Mouse (Mus musculus): ENCODE data around the gene Ralbp1. TPM values are rescaled to one million over a fixed set of nuclear protein-coding genes. Genes with fewer than 3 reads are reported as not detected.
A peak's percentile ranks its signal among the peaks of the same experiment; 100 is the strongest.

Ralbp1 gene
- polyA plus RNA-seq, 1 experiment from 2014 or later: 94.9 TPM

DNA sequence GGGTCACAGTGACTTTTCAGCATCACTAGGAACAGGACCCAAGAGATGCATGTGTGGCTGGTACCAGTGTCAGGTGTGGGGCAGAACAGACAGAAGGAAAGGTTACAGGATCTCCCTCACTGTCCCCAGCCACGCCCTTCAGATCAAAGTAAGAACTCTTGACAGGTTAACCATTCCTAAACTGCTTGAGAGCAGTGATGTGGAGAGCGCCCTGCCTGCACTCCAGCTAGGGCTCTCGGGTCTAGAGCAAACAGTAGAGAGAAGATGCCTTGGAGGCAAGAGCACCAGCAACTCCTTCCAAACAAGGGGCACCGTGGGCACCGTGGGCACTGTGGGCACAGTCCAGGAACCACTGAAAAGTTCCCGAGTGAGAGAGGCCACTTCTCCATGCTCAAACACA lies 32.3 kb downstream of the Ralbp1 start:
- DNase-seq (ENCODE audit: low spot score): no peak

DNA sequence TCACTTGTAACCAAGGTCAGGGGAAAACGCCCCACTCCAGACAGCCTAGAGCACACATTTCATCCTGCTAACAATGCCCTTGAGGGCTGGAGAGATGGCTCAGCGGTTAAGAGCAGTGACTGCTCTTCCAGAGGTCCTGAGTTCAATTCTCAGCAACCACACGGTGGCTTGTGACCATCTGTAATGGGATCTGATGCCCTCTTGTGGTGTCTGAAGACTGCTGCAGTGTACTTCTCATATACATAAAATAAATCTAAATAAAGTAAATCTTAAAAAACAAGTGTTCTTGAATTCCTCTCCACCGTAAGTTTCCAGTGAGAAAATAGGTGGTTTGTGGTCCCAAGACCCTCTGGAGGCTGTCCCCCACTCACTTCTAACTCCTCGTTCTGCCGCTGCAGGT lies 33.8 kb downstream of the Ralbp1 start:
- DNase-seq (ENCODE audit: low spot score): peak; percentile 19

DNA sequence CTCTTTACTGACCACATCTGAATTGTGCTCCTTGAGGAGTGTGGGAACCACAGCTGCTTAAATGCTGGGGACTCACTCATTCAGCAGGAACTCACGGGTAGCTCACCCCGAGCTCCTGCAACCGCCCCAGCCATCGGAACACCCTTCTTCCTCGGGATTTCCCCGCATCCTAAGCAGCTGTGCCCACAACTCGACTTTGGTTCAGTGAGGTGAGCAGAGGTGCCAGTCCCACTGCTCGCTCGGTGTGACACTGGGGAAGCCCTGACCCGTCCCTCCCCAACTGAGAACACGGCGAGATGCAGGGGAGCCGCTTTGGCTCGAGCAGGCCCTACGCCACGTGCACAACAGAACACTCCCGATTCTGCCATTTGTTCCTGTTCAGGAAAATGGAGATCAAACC lies 35.1 kb downstream of the Ralbp1 start:
- DNase-seq (ENCODE audit: low spot score): no peak

DNA sequence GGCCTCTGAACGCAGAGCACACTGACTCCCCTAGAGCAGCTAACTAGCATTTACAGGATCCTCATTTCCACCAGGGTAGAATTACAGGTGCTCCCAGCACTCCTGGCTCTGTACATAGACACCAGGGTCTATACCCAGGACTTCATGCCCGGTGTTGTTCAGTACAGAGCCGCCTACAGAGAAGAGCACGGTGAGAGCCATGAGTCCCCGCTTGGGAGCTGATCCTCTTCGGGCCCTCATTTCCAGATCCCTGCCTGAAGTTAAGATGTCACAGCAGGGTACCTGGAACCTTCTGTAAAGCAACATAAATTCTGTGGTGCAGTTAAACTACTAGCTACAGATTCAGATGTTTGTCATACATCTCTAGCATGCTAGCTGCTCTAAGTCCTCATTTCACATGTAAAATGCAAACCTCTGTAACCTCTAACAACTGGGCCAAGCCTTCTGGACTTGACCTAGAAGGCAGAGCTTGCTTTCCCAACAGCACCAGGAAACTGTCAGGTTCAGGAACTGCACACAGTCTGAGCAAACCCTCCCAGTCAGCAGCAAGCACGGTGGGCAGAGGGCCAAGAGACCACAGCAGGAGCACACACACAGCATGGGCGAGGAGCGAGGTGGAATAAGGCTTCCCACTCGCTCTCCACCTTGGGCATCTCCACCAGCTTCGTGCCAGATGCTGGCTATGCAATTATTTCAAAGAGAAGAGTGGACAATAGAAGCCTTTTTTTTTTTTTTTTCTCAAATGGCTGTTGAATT lies 37.7 kb downstream of the Ralbp1 start:
- DNase-seq (ENCODE audit: low spot score): no peak

DNA sequence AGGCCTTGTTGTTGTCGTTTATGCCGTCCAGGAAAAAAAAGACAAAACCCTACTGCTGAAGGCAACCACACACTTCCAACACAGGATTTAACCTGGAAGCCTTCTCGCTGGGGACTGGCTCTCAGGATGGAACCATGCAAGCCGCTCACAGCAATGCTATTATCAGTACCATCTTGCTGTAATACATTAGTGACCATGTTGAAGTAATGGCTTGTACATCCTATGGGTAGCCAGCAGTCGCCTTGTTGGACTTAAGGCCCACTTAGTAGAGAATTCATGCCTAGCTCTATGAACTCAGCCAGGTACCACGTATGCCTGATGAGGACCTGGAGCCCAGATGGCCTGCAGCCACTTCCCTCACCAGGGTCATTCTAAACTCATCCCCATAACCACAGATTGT lies 40.2 kb downstream of the Ralbp1 start:
- no peak for DNase-seq (ENCODE audit: low spot score)

DNA sequence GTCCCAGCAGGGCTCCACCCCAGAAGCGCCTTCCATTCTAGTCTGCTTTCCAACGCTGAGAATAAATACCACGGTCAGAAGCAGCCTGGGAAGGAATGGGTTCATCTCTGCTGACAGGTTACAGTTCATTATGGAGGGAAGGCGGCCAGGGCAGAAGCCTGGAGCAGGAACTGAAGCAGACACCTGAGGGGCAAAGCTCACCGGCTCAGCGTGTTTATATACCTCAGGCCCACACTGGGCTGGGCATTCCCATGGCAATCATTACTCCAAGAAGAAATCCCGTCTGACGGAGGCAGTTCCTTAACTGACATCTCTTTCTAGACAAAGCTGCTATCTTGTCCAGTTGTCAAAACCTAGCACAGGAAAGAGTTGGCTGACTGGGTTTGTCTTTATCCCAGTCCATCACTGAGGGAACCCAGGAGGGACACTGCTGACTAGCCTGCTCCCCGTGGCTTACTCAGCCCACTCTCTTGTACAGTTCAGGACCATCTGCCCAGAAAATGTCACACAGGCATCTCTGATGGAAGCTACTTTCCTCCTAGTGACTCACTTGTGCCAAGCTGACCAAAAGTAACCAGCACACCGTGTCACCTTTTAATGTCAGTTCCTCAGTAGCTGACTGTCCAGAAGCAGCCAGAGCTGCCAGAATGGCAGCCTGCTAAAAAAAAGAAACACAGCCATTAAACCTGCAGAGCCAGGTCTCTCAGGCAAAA lies 42.8 kb downstream of the Ralbp1 start:
- DNase-seq (ENCODE audit: low spot score): no peak

DNA sequence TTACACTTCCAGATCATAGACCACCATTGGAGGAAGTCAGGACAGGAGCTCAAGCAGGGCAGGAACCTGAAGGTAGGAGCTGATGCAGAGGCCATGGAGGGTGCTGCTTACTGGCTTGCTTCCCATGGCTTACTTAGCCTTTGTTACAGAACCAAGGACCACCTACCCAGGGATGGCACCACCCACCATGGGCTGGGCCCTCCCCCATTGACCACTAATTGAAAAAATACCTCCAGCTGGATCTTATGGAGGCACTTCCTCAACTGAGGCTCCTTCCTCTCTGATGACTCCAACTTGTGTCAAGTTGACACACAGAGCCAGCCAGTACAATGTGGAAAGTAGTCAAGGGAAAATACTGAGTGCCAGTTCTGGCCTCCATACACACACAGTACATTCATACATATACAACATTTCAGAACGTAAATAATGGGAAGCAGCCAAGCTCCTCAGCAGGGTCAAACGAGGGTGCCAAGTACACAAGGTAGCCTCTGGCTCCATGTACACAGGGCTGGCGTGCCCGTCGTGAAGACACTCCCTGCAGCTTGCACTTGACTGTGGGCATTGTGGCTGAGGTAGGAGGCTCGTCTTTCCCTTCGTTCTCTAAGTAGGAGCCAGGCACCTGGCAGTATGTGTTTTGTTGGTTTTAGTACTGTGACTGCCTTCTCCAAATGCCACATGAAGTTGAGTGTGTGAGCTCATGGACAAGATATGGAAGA lies 45.9 kb downstream of the Ralbp1 start:
- DNase-seq (ENCODE audit: low spot score): no peak

DNA sequence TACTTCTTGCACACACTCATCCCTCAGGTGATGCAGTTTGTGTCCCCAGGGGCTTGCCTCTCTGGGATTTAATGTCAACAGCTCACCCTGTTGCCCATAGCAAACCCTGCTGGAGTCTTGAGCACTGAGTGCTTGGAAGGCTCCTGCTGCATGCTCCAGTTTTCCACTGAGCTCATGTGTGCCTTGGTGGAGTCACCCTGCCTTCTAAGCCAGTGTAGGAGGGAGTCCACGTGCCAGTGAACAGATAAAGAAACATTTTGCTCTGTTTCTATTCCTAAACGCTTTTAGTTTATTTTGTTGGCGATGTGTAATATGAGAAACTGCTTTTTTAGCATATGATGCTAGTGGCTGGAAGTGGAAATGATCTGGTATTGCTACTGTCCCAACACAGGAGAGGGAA lies 48.9 kb downstream of the Ralbp1 start:
- DNase-seq (ENCODE audit: low spot score): no peak

DNA sequence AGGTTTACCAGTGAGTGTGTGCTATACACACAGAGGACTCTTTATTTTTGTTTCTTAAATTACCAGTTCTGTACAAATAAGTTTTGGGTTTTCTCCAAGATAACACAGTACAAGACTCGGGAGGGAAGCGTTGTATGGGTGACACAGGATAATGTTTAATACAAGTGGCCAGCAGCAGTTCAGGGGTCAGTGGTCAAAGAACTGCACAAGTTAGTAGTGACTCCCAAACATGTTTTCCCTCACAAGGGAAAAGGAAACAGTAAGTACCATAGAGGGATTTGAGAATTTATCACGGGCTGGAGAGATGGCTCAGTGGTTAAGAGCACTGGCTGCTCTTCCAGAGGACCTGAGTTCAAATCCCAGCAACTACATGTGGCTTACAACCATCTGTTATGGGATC lies 51.7 kb downstream of the Ralbp1 start:
- no peak for DNase-seq (ENCODE audit: low spot score)

DNA sequence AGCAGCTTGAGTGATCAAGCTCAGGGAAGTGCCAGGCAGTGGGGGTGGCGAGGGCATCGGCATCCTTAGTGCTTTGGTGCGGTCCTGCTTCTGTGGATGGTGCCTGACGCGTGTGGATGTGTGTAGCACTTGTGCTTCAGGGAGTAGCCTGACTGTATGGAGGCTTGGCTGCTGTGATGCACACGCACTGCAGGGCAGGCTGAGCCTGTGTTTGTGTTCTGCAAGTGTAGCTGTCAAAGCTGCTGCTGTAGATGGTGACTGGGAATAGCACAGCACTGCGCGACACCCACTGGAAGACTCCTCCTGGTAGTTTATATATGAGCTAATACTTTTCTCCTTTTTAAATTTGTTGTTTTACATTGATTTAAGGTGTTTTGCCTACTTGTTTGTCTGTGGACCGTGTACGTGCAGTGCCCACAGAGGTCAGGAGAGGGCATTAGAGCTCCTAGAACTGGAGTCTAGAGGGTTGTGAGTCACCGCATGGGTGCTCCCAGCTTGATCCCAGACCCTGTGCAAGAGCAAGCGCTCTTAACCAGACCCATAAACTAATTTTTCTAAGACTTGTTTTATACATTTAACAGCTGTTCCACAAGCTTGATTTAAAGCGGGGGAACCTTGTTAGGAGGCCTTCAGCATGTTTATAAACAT lies 55.3 kb downstream of the Ralbp1 start:
- no peak for DNase-seq (ENCODE audit: low spot score)

DNA sequence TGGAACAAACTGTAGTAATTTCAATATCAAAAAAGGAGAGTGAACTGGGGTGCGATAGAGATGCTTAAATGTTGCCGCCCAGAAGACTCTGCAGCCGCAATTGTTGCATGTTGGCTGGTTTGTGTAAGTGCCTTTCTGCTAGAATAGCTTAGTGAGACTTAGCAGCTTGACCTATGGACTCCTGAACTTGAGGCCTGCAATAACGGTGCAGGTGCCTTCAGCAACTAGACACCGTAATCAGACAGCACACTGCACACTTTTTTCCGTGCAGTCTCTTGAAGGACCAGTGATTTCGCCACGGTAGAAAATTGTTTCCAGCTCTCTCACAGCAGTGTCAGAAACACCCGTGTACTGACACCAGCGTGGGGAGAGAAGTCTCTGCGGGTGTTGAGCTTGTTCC lies 56.6 kb downstream of the Ralbp1 start:
- no peak for DNase-seq (ENCODE audit: low spot score)

DNA sequence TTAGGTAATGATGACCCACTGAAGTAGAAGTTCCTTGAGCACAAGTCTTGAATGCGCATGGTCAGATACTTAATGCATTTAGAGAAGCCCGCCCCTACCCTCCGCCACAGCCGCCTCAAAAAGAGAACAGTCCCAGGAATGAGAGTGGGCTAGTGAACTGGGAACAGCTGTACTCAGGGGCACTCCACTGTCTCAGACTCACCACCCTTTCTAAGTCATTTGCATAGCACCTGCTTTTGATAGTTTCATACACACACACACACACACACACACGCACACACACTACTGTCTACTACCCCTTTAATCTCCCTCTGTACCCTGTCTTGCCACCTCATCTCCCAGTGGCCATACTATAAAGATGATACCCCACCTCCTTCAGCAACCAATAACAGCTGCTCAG lies 57.7 kb downstream of the Ralbp1 start:
- no peak for DNase-seq (ENCODE audit: low spot score)

DNA sequence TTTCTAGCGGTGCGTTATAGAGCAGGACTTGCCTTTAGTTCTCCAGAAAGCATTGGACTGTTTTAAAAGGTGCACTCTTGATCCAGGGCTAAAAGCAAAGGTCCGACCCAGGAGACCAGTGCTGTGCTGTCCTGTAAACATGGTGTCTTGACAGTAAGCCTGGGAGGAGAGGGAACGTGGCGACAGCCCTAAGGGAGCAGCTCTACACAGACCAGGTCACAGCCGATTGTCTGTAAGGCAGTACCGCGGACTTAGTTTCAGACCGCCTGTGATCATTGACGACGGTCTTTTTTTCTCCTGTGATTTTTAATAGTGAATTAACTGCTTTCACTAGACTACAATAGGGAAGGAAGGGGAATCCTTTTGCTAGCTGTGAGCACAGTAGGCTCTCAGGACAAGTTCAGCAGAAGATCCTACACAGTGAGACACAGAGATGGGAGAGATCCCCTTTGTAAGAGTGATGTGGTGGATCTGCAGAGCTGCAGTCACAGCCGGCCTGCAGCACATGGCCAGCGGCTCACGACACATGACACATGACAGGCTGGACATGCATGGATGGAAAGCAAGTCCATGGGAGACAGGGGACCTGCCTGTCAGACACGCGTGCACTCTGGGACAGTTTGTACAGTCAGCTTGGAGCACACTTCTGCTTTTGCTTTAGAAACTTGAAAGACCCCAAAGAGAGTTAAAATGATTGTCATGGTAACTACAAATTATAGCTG lies 58.3 kb downstream of the Ralbp1 start:
- no peak for DNase-seq (ENCODE audit: low spot score)

DNA sequence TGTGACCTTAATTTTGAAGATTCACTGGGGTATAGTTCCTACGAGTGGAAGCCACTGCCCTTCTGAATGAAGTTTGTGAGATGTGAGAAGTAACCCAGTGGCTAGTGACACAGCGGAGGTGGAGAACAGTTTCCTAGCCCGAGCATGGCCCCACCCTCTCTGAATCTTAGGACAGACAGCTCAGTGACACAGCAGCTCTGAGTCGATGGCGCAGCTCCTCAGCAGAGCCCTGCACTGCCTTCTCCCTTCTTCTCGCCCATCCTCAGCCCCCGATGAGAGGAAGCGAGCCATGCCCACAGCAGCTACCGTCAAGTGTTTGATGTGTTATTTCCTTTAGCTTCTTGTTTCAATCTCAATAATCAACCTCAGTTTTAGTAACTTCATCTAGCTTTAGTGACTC lies 59.3 kb downstream of the Ralbp1 start:
- peak; percentile 24 for DNase-seq (ENCODE audit: low spot score)

DNA sequence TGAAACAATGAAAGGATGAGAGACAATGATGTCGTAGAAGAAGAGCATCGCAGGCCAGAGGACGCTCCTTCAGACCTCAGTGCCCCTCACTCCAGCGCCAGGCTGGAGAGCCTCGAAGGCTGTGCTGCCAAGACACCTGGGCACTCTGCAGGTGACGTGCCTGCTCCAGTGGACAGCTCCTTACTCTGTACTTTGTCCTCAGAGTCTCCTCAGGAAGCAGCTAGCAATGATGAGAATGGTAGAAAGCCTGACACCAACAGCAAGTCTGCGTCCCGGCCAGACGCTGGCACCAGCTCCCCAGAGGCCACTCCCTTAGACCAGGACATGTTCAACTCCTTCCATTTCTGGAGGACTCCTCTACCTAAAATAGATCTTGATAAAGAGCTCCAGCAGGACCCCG lies 61.4 kb downstream of the Ralbp1 start:
- DNase-seq (ENCODE audit: low spot score): no peak

DNA sequence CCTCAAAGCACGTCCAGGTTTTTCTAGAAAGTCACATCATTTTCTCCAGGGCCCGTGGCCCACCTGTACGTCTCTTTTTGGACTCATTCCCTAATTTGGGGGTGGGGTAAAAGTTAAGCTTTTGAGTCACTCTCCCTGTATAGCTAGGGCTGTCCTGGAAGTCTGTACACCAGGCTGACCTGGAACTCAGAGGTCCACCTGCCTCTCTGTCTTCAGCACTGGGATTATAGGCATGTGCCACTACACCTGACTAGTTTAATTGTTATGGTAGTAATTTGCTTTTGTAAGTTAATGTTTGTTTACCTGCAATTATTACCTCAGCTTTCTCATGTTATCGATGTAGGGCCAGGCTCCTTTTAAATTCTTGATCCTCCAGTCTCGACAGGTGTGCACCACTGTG lies 63.2 kb downstream of the Ralbp1 start:
- no peak for DNase-seq (ENCODE audit: low spot score)

DNA sequence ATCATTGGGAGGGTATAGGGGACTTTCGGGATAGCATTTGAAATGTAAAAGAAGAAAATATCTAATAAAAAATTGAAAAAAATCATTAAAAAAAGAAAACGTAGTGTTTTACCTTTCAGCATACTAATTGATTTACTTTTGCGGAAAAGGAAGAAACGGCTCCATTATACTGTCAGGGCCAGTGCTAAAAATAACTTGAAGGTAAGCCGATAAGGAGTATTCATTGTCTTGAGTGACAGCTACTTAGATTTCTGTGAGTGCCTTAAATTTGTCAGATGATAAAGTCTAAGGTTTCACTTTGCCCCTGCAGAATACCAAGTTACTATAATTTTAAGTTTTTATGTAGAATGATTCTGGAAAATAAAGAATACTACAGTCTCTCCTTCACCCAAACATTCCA lies 65.4 kb downstream of the Ralbp1 start:
- DNase-seq (ENCODE audit: low spot score): no peak

DNA sequence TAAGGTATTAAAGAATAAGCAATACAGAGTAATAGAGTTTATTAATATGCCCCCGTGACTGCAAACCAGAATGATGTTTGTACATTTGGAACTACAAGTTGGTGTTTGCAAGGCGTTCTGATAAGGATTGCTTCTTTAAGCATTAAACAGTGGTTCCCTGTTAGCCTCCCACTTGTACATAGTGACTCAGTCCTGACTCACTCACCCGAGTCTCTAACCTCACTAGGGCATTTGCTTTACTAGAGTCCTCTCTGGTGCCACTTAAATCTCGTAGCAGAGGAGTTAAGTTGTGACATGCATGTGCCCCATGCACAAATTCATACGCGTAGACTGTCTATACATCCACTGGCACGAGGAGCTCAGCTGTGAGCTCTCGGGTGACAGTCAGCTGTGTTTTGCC lies 71.8 kb downstream of the Ralbp1 start:
- DNase-seq (ENCODE audit: low spot score): no peak

DNA sequence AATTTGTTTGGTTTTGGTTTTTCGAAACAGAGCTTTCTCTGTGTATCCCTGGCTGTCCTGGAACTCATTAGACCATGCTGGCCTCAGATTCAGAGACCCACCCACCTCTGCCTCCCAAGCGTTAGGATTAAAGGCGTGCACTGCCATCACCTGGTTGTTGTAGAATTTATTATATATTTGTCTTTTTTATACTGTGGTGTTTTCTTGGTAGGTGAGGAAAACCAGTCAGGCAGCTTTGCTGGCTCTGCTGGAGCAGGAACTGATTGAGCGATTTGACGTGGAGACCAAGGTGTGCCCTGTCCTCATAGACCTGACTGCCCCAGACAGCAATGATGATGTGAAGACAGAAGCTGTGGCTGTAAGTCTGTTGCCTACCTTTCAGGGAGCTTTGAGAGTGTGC lies 74.6 kb downstream of the Ralbp1 start:
- no peak for DNase-seq (ENCODE audit: low spot score)

DNA sequence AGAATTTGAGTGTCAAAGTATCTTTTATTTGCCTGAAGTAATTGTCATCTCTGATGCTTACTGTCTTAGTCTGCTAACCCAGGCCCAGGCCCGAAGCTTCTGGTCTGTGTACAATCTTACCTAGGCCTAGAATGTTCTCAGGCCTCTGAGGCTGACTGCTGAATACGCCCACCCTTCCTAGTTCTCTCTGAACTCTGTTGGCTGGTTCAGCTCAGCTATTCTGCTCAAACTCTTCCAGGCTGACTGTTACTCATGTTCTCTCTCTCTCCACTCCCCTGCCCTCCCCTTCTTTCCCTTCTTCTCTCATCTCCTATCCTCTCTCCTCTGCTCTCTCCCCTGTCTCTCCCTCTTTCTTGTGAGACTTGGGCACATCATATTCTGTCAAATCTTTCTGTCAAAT lies 79.2 kb downstream of the Ralbp1 start:
- DNase-seq (ENCODE audit: low spot score): no peak

DNA sequence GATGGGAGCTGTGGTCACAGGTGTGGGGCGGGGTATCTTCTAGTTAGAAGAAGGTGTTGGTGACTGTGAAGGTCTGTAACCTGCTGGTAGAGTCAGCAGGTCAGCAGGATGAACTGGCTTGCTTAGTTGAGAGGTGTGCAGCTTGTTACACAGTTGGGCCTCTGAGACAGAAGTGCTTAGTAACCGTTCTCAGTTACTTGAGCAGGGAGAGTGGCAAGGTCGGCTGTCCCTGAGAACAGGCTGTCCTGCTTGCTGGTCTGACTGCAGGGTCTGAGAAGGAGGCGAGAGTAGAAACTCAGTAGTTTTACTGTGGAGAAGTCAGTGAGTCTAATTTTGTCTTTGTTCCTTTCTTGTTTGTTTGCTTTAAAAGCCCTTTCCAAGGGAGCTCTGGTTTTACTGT lies 79.6 kb downstream of the Ralbp1 start:
- no peak for DNase-seq (ENCODE audit: low spot score)

Data from thymus, postnatal 0 days (tissue).